Mouse (Mus musculus) layer of hippocampus, adult 2 months (tissue): ENCODE results near the gene Cym. TPM values are rescaled to one million over a fixed set of nuclear protein-coding genes. Genes with fewer than 3 reads are reported as not detected.
A peak's percentile ranks its signal among the peaks of the same experiment; 100 is the strongest.

Experiments
- DNase-seq, 2 experiments: peaks; one replicate each; pipeline ENCODE4 v3.0.0; 2022; ENCODE audit warnings: low spot score in 2 of 2
- H3K27ac ChIP-seq: fragments of 200-600 bp; 2 replicates; pipeline ENCODE4 v1.8.1; 2022
- H3K4me3 ChIP-seq: fragments of 200-600 bp; 2 replicates; pipeline ENCODE4 v1.8.1; 2022; ENCODE audit warnings: mild to moderate bottlenecking
- CTCF ChIP-seq: fragments of 200-600 bp; conservative IDR thresholded peaks from 2 replicates; pipeline ENCODE4 v1.8.1; 2022; ENCODE audit warnings: antibody characterized with exemption, mild to moderate bottlenecking, moderate library complexity
- total RNA-seq, 2 experiments: library from RNA; stranded (reverse); gene quantifications; 2 replicates each; pipeline ENCODE4 v1.2.3; 2021

The Cym gene
- total RNA-seq, 2 experiments from 2014 or later: not detected

DNA sequence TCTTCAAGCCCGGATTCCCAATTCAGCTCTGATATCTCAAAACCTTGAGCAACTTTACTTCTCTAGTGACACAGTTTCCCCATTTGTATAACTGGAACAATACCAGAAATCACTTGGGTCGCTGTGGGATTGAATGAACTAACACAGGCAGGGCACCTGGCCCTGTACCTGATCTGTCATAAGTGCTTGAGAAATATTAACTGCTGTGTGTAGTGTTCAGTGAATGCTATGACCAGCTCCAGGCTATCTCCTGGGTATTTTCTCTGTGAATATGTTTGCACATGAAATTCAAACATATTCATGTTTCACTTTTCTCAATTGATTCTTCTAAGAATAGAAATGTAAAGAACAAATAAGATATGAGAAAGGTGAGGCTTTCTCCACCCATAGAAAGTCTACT lies 40.7 kb downstream of the Cym start:
- Histone ChIP-seq H3K27ac (no peak overlapping the region), H3K4me3 (no peak overlapping the region)
- no peak for TF ChIP-seq CTCF
- DNase-seq: no peak

DNA sequence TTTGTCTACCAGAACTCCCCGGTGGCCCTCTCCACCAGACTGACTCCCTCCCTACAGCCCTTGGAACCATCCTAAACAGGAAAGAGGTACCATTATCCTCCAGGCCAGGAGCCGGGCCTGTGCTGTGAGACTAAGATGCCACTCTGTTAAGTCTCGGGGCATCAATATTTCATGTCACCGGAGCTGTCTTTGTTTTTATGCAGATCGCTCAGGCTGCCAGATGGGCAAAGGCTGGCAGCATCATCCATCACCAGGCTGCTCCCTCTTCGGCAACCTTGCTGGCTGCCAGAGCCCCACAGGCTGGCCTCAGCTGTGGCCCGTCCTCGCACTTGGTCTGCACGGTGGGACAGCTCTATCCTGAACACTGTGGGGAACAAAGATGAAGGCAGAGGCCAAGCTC lies 45.0 kb downstream of the Cym start:
- TF ChIP-seq CTCF: no peak
- no peak for DNase-seq
- 0 out of 2 replicates have a peak overlapping the region, but pooled peaks have one; percentile 10 for H3K27ac ChIP-seq
- no peak overlapping the region for H3K4me3 ChIP-seq

DNA sequence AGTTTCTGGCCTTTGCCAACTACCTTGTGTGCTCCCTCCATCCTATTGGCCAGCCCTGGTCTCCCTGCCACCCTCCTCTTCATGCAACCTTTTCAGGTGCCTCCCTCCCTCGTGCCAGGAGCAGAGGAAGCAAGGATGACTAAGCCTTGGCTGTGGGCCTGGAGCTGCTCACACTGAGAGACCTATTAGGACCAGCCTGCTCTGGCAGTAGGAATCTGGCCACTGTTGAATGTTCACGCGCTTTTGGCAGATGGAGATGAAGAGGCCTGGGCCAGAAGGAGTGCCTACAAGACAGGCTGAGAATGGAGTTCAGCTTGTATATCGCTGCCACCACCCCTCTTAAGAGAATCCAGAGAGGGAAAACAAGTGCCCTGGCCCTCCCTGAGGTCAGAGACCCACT lies 46.0 kb downstream of the Cym start:
- Histone ChIP-seq H3K4me3 (no peak overlapping the region), H3K27ac (0 out of 2 replicates have a peak overlapping the region, but pooled peaks have one; percentile 36)
- peak; percentile 20 to 34 for DNase-seq
- no peak for TF ChIP-seq CTCF

DNA sequence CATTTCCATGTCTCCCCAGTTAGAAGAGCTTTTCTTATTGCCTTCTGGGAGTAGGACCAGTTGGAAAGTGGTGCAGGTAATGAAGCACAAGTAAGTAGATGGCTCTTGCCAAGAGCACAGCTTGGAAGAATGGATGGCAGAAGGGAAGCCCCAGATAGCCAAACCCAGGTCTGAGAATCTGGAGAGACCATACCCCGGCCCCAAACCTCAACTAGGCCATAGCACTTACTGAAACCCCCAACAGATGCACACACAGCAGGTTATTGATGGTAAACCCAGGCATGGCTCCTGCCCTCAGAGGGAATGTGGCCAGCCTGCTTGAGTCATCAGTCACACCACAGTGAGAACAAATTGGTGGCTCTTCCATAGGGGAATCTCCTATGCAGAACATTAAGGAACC lies 49.0 kb downstream of the Cym start:
- no peak for TF ChIP-seq CTCF
- DNase-seq: no peak
- no peak overlapping the region for H3K27ac ChIP-seq
- no peak overlapping the region for H3K4me3 ChIP-seq

- no peak for DNase-seq
- H3K4me3 ChIP-seq: no peak overlapping the region
- no peak for TF ChIP-seq CTCF
- no peak overlapping the region for H3K27ac ChIP-seq
Observed at GRCm38 (mm10) chr3:107171964-107172363, 49.6 kb downstream of the Cym start.

- no peak overlapping the region for H3K4me3 ChIP-seq
- peak; percentile 32 to 51 for DNase-seq
- TF ChIP-seq CTCF: no peak
- no peak overlapping the region; the same call in 1 of the 2 replicates for H3K27ac ChIP-seq
Observed at GRCm38 (mm10) chr3:107169552-107169951, 52.0 kb downstream of the Cym start.

- no peak for TF ChIP-seq CTCF
- H3K27ac ChIP-seq: no peak overlapping the region
- H3K4me3 ChIP-seq: no peak overlapping the region
- no peak for DNase-seq
Observed at GRCm38 (mm10) chr3:107162741-107163140, 58.8 kb downstream of the Cym start.

Other genes with a start within 250 kb of the Cym start
- 10 to 100 TPM; 21.1 to 21.4 TPM for gene Kcna3, start 185.6 kb downstream of the Cym start, total RNA-seq
- gene Kcna2, start 120.6 kb downstream of the Cym start, total RNA-seq: 10 to 100 TPM; 89.7 to 94.9 TPM
- gene Kcna10, start 38.7 kb downstream of the Cym start, total RNA-seq: not detected
- gene A630076J17Rik, start 8.9 kb upstream of the Cym start, total RNA-seq: not detected
- not detected for gene Prok1, start 18.0 kb upstream of the Cym start, total RNA-seq
- 10 to 100 TPM; 61.4 to 65.2 TPM for gene Lamtor5, start 57.1 kb upstream of the Cym start, total RNA-seq
- gene Slc16a4, start 69.5 kb upstream of the Cym start, total RNA-seq: 1 to 10 TPM; 1.2 to 1.4 TPM
- gene Rbm15, start 111.9 kb upstream of the Cym start, total RNA-seq: 10 to 100 TPM; 26.8 to 30.1 TPM
- 10 to 100 TPM; 59.1 to 62.3 TPM for gene Kcnc4, start 237.8 kb upstream of the Cym start, total RNA-seq